Mouse (Mus musculus): ENCODE results near the gene Ykt6. TPM values are rescaled to one million over a fixed set of nuclear protein-coding genes. Genes with fewer than 3 reads are reported as not detected.

The Ykt6 gene
- polyA plus RNA-seq, 1 experiment from 2014 or later: 94.5 TPM

GRCm38 (mm10) chr11:6015011-6015431 is 59.5 kb downstream of the Ykt6 start:
- POLR2A ChIA-PET: no interaction called here
- ATAC-seq: no peak

GRCm38 (mm10) chr11:6016368-6016767 is 60.9 kb downstream of the Ykt6 start:
- ChIA-PET POLR2A (interaction anchor here (1.7 kb wide), 1 partner anchor 15 kb away, joined by 6 read pairs; no protein-coding TSS in a partner anchor), CTCF (interaction anchor here (0.8 kb wide), 1 partner anchor 63 kb away, joined by 3 read pairs; no protein-coding TSS in a partner anchor)
- ATAC-seq: no peak
- in situ Hi-C loops (cut with MboI; ENCODE audit: low pct_unique_long_range_greater_than_20kb): no loop called here
- DNase-seq (ENCODE audit: low read depth, low spot score): no peak
- no peak for TF ChIP-seq CTCF (IDR thresholded peaks at IDR 0.05)
- no peaks in the 10 kb centered on the region for H3K27me3 ChIP-seq

More at GRCm38 (mm10) chr11:6015011-6015431, 59.5 kb downstream of the Ykt6 start:
- no peak for TF ChIP-seq CTCF (IDR thresholded peaks at IDR 0.05)
- CTCF ChIA-PET: interaction anchor here (1.0 kb wide), 3 partner anchors 10 to 173 kb away, joined by 3 to 4 read pairs (median 3); no protein-coding TSS in a partner anchor
- H3K27me3 ChIP-seq: no peaks in the 10 kb centered on the region
- in situ Hi-C loops (cut with MboI; ENCODE audit: low pct_unique_long_range_greater_than_20kb): no loop called here
- no peak for DNase-seq (ENCODE audit: low read depth, low spot score)

- ATAC-seq: no peak
- CTCF ChIA-PET: interaction anchor here (0.8 to 1.0 kb wide), 3 partner anchors 10 to 169 kb away, joined by 3 read pairs; no protein-coding TSS in a partner anchor
- POLR2A ChIA-PET: interaction anchor here (1.2 to 1.7 kb wide), 2 partner anchors 12 to 15 kb away, joined by 3 to 6 read pairs; no protein-coding TSS in a partner anchor
- in situ Hi-C loops (cut with MboI; ENCODE audit: low pct_unique_long_range_greater_than_20kb): no loop called here
- H3K27me3 ChIP-seq: no peaks in the 10 kb centered on the region
- no peak for DNase-seq (ENCODE audit: low read depth, low spot score)
- TF ChIP-seq CTCF (IDR thresholded peaks at IDR 0.05): no peak
Measured at GRCm38 (mm10) chr11:6016797-6017395, 61.4 kb downstream of the Ykt6 start.

Other genes with a start within 250 kb of the Ykt6 start
- gene Mrps24, start 240.0 kb upstream of the Ykt6 start, polyA plus RNA-seq (2021): 98.7 TPM
- gene Urgcp, start 193.3 kb upstream of the Ykt6 start, polyA plus RNA-seq (2021): 25.5 TPM
- 120 TPM for gene Dbnl, start 167.2 kb upstream of the Ykt6 start, polyA plus RNA-seq (2021)
- gene Pgam2, start 152.0 kb upstream of the Ykt6 start, polyA plus RNA-seq (2021): 7.7 TPM
- gene Polm, start 117.7 kb upstream of the Ykt6 start, polyA plus RNA-seq (2021): 47.5 TPM
- gene Aebp1, start 93.7 kb upstream of the Ykt6 start, polyA plus RNA-seq (2021): 12.5 TPM
- gene Pold2, start 77.4 kb upstream of the Ykt6 start, polyA plus RNA-seq (2021): 76.9 TPM
- gene Myl7, start 56.9 kb upstream of the Ykt6 start, polyA plus RNA-seq (2021): not detected
- 0.33 TPM for gene Gck, start 5.6 kb upstream of the Ykt6 start, polyA plus RNA-seq (2021)
- gene Camk2b, start 110.7 kb downstream of the Ykt6 start, polyA plus RNA-seq (2021): 9.6 TPM
- gene A730071L15Rik, start 244.3 kb downstream of the Ykt6 start, polyA plus RNA-seq (2021): 0.33 TPM
- gene Nudcd3, start 244.7 kb downstream of the Ykt6 start, polyA plus RNA-seq (2021): 48.9 TPM